Mouse (Mus musculus) forebrain, embryonic 12.5 days (tissue): Measurements from ENCODE around the gene Klhdc8a. TPM values are rescaled to one million over a fixed set of nuclear protein-coding genes. Genes with fewer than 3 reads are reported as not detected.

ENCODE experiments used
- ATAC-seq: fragments of 200-750 bp; cut with Nextera tagmentation; 2 replicates; pipeline ENCODE4 v1.8.0; 2017; ENCODE audit warnings: moderate TSS enrichment; ENCODE audit not compliant: low FRiP score
- H3K27ac ChIP-seq: fragments of 300-500 bp; sonication (generic); 2 replicates; pipeline ENCODE4 v1.5.1; 2016; ENCODE audit warnings: mild to moderate bottlenecking
- H3K27me3 ChIP-seq: fragments of 300-500 bp; sonication (generic); 2 replicates; pipeline ENCODE4 v1.6.1; 2016; ENCODE audit warnings: mild to moderate bottlenecking
- H3K36me3 ChIP-seq: fragments of 300-500 bp; sonication (generic); replicated peaks from 2 replicates; pipeline ENCODE4 v1.6.1; 2016; ENCODE audit warnings: mild to moderate bottlenecking
- H3K4me1 ChIP-seq: fragments of 300-500 bp; sonication (generic); 2 replicates; pipeline ENCODE4 v1.6.1; 2016
- H3K4me2 ChIP-seq: fragments of 300-500 bp; sonication (generic); 2 replicates; pipeline ENCODE4 v1.6.1; 2016; ENCODE audit warnings: mild to moderate bottlenecking, moderate library complexity
- H3K4me3 ChIP-seq: fragments of 300-500 bp; sonication (generic); replicated peaks from 2 replicates; pipeline ENCODE4 v1.5.1; 2016; ENCODE audit warnings: mild to moderate bottlenecking
- H3K9ac ChIP-seq: fragments of 300-500 bp; sonication (generic); 2 replicates; pipeline ENCODE4 v1.6.1; 2016; ENCODE audit warnings: mild to moderate bottlenecking
- H3K9me3 ChIP-seq: fragments of 300-500 bp; sonication (generic); 2 replicates; pipeline ENCODE4 v1.6.1; 2016
- WGBS: fragments of 180-500 bp; shearing (Covaris S2); methylation state at CpG from one replicate; pipeline ENCODE4 v1.1.7; 2016; 5-methylcytosine and 5-hydroxymethylcytosine counted together
- polyA plus RNA-seq: library from polyadenylated mRNA; unstranded; fragments of >200 nt; fragmentation: Nextera tagmentation; extraction: Ambion mirVana; gene quantifications from 2 replicates; pipeline ENCODE4 v1.2.1, GENCODE M21; 2016

Klhdc8a gene
- polyA plus RNA-seq, 1 experiment from 2014 or later, result 1.7 TPM

GRCm38 (mm10) chr1:132322711-132323542 is 24.5 kb downstream of the Klhdc8a start:
- Histone ChIP-seq H3K36me3 (peaks cover 43% of the 10 kb centered on the region), H3K9ac (no peak overlapping the region), H3K27ac (peak overlapping the region; percentile 99), H3K4me3 (no peak overlapping the region; the same call in 1 of the 2 replicates), H3K27me3 (no peaks in the 10 kb centered on the region), H3K4me2 (peak overlapping the region; percentile 44), H3K9me3 (no peaks in the 10 kb centered on the region), H3K4me1 (peaks cover 100% of the 10 kb centered on the region)
- WGBS, result 6% methylated on average over 13 of the region's 13 CpGs
- ATAC-seq, result peak; percentile 88

- peak; percentile 13; the same call in 1 of the 2 replicates for ATAC-seq
- WGBS, result 50% methylated on average over 9 of the region's 9 CpGs
- H3K4me2 ChIP-seq, result no peak overlapping the region
- no peak overlapping the region for H3K9ac ChIP-seq
- no peaks in the 10 kb centered on the region for H3K9me3 ChIP-seq
- peaks cover 71% of the 10 kb centered on the region for H3K36me3 ChIP-seq
- H3K27me3 ChIP-seq, result no peaks in the 10 kb centered on the region
- no peak overlapping the region for H3K4me3 ChIP-seq
- peak overlapping the region; percentile 80 for H3K27ac ChIP-seq
- peaks cover 96% of the 10 kb centered on the region for H3K4me1 ChIP-seq
Measured at GRCm38 (mm10) chr1:132326777-132327176, 28.4 kb downstream of the Klhdc8a start.

- Histone ChIP-seq H3K9ac (no peak overlapping the region; the same call in 1 of the 2 replicates), H3K9me3 (no peaks in the 10 kb centered on the region), H3K27ac (peak overlapping the region; percentile 80), H3K4me1 (peaks cover 96% of the 10 kb centered on the region), H3K36me3 (peaks cover 78% of the 10 kb centered on the region), H3K4me2 (peak overlapping the region; percentile 6; the same call in 1 of the 2 replicates), H3K4me3 (no peak overlapping the region), H3K27me3 (no peaks in the 10 kb centered on the region)
- WGBS, result 87% methylated on average over 17 of the region's 17 CpGs
- ATAC-seq, result no peak
Measured at GRCm38 (mm10) chr1:132327477-132327876, 29.1 kb downstream of the Klhdc8a start.

- Histone ChIP-seq H3K4me1 (peaks cover 96% of the 10 kb centered on the region), H3K4me2 (no peak overlapping the region), H3K27me3 (no peaks in the 10 kb centered on the region), H3K9ac (no peak overlapping the region), H3K9me3 (no peaks in the 10 kb centered on the region), H3K36me3 (peaks cover 81% of the 10 kb centered on the region), H3K27ac (peak overlapping the region; percentile 25; the same call in 1 of the 2 replicates), H3K4me3 (no peak overlapping the region)
- ATAC-seq, result no peak
- WGBS, result 91% methylated on average over 3 of the region's 3 CpGs
Measured at GRCm38 (mm10) chr1:132328565-132328964, 30.1 kb downstream of the Klhdc8a start.

GRCm38 (mm10) chr1:132329656-132330055 is 31.2 kb downstream of the Klhdc8a start:
- no peaks in the 10 kb centered on the region for H3K9me3 ChIP-seq
- 0 out of 2 replicates have a peak overlapping the region, but pooled peaks have one; percentile 93 for H3K27ac ChIP-seq
- no peak overlapping the region for H3K4me2 ChIP-seq
- H3K27me3 ChIP-seq, result no peaks in the 10 kb centered on the region
- ATAC-seq, result no peak
- no peak overlapping the region for H3K9ac ChIP-seq
- WGBS, result 87% methylated on average over 7 of the region's 7 CpGs
- peaks cover 76% of the 10 kb centered on the region for H3K36me3 ChIP-seq
- H3K4me3 ChIP-seq, result no peak overlapping the region
- H3K4me1 ChIP-seq, result peaks cover 96% of the 10 kb centered on the region

GRCm38 (mm10) chr1:132330397-132330796 is 32.0 kb downstream of the Klhdc8a start:
- WGBS, result 77% methylated on average over 15 of the region's 15 CpGs
- Histone ChIP-seq H3K4me2 (no peak overlapping the region), H3K27ac (peak overlapping the region; percentile 93), H3K4me1 (peaks cover 96% of the 10 kb centered on the region), H3K27me3 (no peaks in the 10 kb centered on the region), H3K9me3 (no peaks in the 10 kb centered on the region), H3K9ac (0 out of 2 replicates have a peak overlapping the region, but pooled peaks have one; percentile 3), H3K36me3 (peaks cover 70% of the 10 kb centered on the region), H3K4me3 (no peak overlapping the region)
- ATAC-seq, result no peak

GRCm38 (mm10) chr1:132331283-132331682 is 32.9 kb downstream of the Klhdc8a start:
- Histone ChIP-seq H3K27me3 (no peaks in the 10 kb centered on the region), H3K9me3 (no peaks in the 10 kb centered on the region), H3K4me3 (no peak overlapping the region), H3K27ac (peak overlapping the region; percentile 93), H3K4me2 (no peak overlapping the region), H3K36me3 (peaks cover 61% of the 10 kb centered on the region), H3K9ac (no peak overlapping the region), H3K4me1 (peaks cover 96% of the 10 kb centered on the region)
- ATAC-seq, result no peak
- 88% methylated on average over 17 of the region's 17 CpGs for WGBS

GRCm38 (mm10) chr1:132333201-132333600 is 34.8 kb downstream of the Klhdc8a start:
- 0 out of 2 replicates have a peak, but pooled peaks have one; percentile 0 for ATAC-seq
- Histone ChIP-seq H3K9me3 (no peaks in the 10 kb centered on the region), H3K36me3 (peaks cover 42% of the 10 kb centered on the region), H3K4me2 (0 out of 2 replicates have a peak overlapping the region, but pooled peaks have one; percentile 3), H3K27me3 (no peaks in the 10 kb centered on the region), H3K4me3 (no peak overlapping the region), H3K9ac (peak overlapping the region; percentile 36; the same call in 1 of the 2 replicates), H3K27ac (peak overlapping the region; percentile 93), H3K4me1 (peaks cover 95% of the 10 kb centered on the region)
- WGBS, result 2% methylated on average over 2 of the region's 2 CpGs

- peak; percentile 81 for ATAC-seq
- Histone ChIP-seq H3K27ac (peak overlapping the region; percentile 93), H3K4me3 (no peak overlapping the region), H3K36me3 (peaks cover 37% of the 10 kb centered on the region), H3K9me3 (no peaks in the 10 kb centered on the region), H3K9ac (peak overlapping the region; percentile 36; the same call in 1 of the 2 replicates), H3K27me3 (no peaks in the 10 kb centered on the region), H3K4me1 (peaks cover 92% of the 10 kb centered on the region), H3K4me2 (peak overlapping the region; percentile 3; the same call in 1 of the 2 replicates)
- 0% methylated on average over 4 of the region's 4 CpGs for WGBS
Measured at GRCm38 (mm10) chr1:132333675-132334141, 35.3 kb downstream of the Klhdc8a start.

GRCm38 (mm10) chr1:132334178-132334801 is 35.9 kb downstream of the Klhdc8a start:
- Histone ChIP-seq H3K27me3 (no peaks in the 10 kb centered on the region), H3K27ac (peak overlapping the region; percentile 93), H3K4me1 (peaks cover 89% of the 10 kb centered on the region), H3K9me3 (no peaks in the 10 kb centered on the region), H3K36me3 (peaks cover 34% of the 10 kb centered on the region), H3K4me3 (no peak overlapping the region), H3K9ac (peak overlapping the region; percentile 36; the same call in 1 of the 2 replicates), H3K4me2 (peak overlapping the region; percentile 3; the same call in 1 of the 2 replicates)
- 10% methylated on average over 6 of the region's 6 CpGs for WGBS
- ATAC-seq, result no peak; the same call in 1 of the 2 replicates

- Histone ChIP-seq H3K4me1 (peaks cover 78% of the 10 kb centered on the region), H3K27me3 (no peaks in the 10 kb centered on the region), H3K36me3 (peaks cover 23% of the 10 kb centered on the region), H3K9ac (no peak overlapping the region), H3K27ac (peak overlapping the region; percentile 93), H3K9me3 (no peaks in the 10 kb centered on the region), H3K4me3 (no peak overlapping the region), H3K4me2 (no peak overlapping the region)
- 21% methylated on average over 12 of the region's 12 CpGs for WGBS
- no peak for ATAC-seq
Measured at GRCm38 (mm10) chr1:132335378-132335965, 37.0 kb downstream of the Klhdc8a start.

GRCm38 (mm10) chr1:132336921-132337320 is 38.5 kb downstream of the Klhdc8a start:
- Histone ChIP-seq H3K4me3 (no peak overlapping the region), H3K4me1 (peaks cover 64% of the 10 kb centered on the region), H3K4me2 (no peak overlapping the region), H3K9me3 (no peaks in the 10 kb centered on the region), H3K27me3 (no peaks in the 10 kb centered on the region), H3K9ac (no peak overlapping the region), H3K36me3 (peaks cover 8% of the 10 kb centered on the region), H3K27ac (no peak overlapping the region)
- ATAC-seq, result no peak
- 70% methylated on average over 5 of the region's 6 CpGs for WGBS
